Mouse (Mus musculus) regulatory T cell (primary cell): ENCODE results near the gene S1pr4.

Experiments
- in situ Hi-C: fragments of 300-600 bp; cut with MboI, MseI; formaldehyde crosslinking; loops from one replicate; pipeline ENCODE4 v1.15.1; 2025; ENCODE audit warnings: high pct_unique_total_duplicates

Gene S1pr4

GRCm38 (mm10) chr10:81500032-81500431, at the start of gene S1pr4:
S1pr4 (minus strand) TSS chr10:81500132.
- in situ Hi-C loops, result no loop called here

- in situ Hi-C loops, result no loop called here
Observed at GRCm38 (mm10) chr10:81548944-81549343, 49.0 kb upstream of the S1pr4 start.

DNA sequence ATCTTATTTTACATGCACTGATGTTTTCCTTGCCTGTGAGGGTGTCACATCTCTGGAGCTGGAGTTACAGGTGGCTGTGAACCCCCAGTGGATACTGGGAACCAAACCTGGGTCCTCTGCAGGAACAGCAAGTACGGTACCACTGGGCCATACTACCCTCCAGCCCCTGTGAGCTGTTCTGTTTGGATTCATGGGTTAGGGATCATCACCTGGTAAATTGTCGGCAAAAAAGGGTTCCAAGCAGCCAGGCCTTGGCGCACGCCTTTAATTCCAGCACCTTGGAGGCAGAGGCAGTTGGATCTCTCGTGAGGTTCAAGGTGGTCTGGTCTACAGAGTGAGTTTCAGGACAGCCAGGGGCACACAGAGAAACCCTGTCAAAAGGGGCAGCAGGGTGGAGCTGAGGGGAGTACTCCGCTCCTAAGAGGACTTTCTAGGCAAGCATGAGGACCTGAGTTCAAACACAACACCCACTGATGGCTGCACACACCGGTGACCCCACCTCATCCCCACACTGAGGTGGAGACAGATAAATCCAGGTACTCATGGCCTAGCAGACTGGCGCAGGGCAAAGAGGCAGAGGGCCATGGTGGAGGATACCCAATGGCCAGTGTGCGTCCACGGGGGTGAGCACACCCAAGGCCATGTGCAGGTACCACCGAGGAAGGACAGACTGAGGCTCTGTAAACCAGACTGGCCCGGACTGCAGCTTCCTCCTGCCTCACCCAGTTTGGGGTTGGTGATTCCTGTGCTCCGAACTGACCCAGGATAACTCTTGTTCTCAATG, 47.0 kb upstream of the S1pr4 start:
- in situ Hi-C loops, result no loop called here

DNA sequence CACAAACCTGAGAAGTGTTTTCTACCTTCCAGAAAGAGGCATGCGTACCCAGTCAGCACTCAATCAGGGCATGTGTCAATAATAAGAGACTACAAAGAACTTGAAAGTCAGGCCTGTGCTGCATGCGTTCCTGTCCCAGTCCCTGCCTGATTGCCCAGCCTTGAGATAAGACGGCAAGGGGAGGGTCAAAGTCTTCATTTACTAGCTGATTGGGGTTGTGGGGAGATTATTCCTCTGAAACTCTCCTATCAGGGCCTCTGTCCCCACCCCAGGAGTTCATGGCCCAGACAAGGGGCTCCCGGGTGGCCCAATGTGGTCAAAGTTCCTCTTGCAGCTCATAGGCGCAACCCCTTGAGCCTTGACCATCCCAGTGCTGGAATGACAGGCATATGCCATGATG, 46.4 kb upstream of the S1pr4 start:
- in situ Hi-C loops, result no loop called here

- in situ Hi-C loops, result no loop called here
Observed at GRCm38 (mm10) chr10:81545161-81545747, 45.3 kb upstream of the S1pr4 start, which contains the start of gene Gna11. Gna11 (minus strand) TSS chr10:81545190.

- in situ Hi-C loops, result no loop called here
Observed at GRCm38 (mm10) chr10:81544296-81545160, 44.6 kb upstream of the S1pr4 start.

DNA sequence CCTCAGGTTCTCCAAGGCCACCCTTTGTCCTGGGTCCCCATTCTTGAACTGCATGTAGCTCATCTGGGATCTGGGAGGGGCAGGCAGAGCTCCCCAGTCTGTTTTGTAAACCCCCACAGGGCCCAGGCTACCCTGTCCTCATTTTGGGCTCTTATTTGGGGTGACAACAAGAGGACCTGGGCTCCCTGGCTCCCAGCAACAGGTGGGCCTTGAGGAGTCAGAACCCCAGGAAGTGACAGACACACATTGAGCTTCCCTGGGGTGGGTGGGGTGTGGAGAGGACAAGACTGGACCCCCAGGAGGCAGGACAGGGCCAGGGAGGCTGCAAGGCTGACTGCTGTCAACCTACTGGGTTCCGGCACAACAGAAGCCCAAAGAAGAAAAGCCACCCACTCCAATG, 43.7 kb upstream of the S1pr4 start:
- in situ Hi-C loops, result no loop called here

DNA sequence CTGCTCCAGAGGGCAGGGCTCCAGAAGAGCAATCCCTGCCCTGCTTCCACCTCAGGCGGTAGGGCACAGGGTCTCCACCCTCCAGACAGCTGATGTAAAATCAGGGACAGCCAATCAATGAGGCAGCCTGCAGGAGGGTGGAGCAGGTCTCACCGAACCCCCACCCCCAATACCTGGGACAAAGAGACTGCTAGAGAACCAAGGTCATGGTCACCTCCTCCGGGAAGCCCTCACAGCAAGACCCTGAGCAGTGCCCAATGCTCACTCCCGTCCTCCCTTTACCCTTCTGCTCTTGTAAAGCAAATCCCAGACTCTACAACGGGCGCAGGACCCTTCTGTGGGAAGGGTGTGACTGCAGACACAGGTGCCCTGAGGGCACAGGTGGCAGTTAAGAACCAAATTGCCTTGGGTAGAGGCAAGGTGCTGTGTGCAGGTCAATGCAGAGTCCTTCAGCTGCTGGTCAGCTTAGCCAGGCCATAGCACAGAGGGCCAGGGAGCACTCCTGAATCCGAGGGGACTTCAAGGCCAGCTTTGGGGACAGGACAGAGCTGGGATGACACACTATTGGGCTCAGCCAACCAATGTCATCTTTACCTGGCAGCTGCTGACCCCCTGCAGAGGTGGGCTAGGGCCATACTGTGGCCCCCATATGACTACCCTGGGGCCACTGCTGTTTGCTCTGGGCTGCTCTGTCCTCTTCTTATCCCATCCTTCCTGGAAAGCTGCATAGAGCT, 43.0 kb upstream of the S1pr4 start:
- in situ Hi-C loops, result no loop called here

DNA sequence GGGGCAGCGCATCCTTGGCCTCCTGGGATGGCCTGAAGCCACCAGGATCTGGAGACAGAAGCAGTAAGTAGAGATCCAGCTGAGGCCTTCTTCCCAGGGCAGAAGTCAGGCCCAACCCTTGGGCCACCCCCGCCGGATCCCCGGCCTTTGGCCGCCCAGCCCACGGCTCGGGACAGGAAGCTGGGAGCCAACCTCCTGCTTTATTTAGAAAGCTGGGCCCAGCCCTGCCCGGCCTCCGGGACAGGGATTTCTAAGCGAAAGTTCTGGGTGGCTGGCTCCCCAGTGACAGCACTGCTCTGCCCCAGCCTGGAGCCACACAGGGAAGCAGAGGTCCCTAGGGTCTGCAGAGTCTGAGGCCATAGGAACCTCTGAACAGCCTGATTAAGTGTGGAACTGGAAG, 41.9 kb upstream of the S1pr4 start:
- in situ Hi-C loops, result no loop called here

DNA sequence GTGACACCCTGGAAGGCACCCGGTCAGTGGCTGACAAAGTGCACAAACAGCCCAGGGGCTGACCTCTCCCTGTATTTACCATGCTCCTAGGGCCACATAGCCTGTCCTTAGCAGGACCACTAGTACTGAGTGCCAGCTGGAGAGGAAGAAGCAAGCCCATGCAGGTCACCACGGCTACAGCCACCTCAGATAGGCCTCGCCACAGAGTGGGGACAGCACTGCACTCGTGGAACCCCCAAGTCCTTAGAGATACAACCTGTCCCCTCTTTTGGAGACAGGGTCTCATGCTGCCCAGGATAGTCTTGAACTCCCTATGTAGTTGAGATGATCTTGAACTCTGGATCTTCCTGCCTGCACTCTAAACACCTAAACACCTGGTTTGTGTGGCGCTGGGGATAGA, 41.4 kb upstream of the S1pr4 start:
- in situ Hi-C loops, result no loop called here

DNA sequence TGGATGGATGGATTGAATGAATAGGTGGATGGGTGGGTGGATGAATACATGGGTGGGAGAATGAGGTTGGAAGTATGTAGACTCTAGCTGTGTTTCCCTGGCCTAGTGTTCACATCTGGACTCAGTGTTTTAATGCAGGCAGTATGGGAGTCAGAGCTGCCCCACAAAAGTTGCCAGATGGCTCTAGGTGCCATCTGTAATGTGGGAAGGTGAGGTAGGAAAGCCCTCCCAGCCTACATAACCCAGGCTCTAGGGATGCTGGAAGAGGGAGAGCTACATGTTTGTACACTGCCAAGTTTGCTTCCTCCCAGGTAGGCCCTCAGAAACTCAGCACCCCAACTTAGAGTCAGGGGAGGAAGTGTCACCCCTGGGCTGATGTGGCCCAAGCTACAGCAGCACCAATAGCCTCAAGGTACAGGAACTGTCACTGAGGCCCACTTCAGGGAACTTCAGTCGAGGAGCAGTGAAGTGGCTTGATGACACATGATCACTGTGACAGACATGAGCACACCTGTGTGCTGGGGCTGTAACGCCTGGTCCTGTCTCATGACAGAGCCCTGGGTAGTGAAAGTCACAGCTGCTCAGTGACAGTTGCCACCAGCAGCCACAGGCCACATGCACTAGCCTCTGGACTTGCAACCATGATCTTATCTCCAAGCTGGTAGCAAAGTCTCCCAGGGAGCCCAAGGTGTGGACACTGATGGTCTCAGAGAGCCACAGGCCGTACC, 38.6 kb upstream of the S1pr4 start:
- in situ Hi-C loops, result no loop called here

GRCm38 (mm10) chr10:81537429-81537828, 37.5 kb upstream of the S1pr4 start:
- in situ Hi-C loops, result no loop called here

GRCm38 (mm10) chr10:81536734-81537133, 36.8 kb upstream of the S1pr4 start:
- in situ Hi-C loops, result no loop called here

DNA sequence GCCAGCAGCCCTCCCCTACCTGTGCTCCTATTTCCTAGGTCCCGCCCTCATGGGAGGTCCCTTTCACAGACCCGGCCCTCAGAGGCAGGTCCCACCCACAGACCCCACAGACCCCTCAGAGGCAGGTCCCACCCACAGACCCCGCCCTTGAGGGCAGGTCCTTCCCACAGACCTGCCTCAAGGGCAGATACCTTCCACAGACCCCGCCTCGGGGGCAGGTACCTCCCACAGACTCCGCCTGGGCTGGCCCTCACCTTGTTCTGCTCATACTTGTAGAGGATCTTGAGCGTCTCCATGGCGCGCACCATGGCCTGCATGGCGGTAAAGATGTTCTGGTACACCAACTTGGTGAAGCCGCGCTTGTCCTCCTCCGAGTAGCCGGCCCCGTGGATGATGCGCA, 34.9 kb upstream of the S1pr4 start:
- in situ Hi-C loops, result loop anchor here (5.0 kb wide), 1 partner anchor 38 kb away; the partner anchor contains the start of gene Ncln

GRCm38 (mm10) chr10:81526779-81527178, 26.8 kb upstream of the S1pr4 start:
- in situ Hi-C loops, result no loop called here

- in situ Hi-C loops, result no loop called here
Observed at GRCm38 (mm10) chr10:81525017-81525694, 25.2 kb upstream of the S1pr4 start.

DNA sequence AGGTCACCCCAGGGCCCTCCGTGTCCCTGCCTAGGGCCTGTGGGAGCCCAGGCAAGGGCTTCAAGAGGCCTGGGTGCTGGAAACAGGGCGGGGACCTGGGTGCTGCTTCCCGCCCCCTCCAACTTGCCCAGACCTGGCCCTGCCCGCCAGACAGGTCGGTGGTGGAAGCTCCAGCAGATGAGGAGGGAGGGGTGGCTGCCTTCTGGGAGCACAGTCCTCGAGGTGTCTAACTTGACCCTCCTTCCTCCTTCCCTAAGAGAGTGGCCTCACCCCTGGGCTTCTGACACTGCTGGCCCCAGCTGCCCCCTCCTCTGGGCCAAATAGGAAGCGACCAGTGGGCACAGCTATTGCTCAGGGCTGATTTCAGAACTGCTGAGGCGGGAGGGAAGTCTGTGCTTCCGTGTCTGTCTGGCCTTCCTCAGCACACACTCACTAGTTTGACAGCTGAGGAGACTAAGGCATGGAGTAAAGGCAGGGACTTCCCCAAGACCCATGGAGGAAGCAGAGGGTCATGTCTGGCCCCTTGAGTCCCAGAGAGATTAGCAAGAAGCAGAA, 24.2 kb upstream of the S1pr4 start, which contains the start of gene Gna15:
Gene Gna15, minus strand, starts transcription at position 175 of the 555 bp plus-strand sequence.
- in situ Hi-C loops, result no loop called here

DNA sequence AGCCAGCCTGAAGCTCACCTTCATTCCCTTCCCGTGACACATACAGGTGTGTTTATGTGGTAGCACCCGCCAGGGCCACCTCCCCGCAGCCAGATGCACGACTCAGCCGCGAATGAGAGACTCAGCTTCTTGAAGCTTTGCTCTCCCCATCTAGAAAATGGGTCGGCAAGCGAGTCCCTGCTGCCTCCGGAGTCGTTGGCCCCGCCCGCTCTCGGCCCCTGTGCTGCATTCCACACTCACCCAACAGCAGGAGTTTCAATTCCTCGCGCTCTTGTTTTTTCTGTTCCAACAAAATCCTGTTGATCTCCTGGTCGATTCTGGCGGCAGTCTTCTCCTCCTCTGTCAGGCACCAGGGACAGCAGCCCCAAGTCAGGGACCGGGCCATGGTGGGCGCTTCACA, 23.6 kb upstream of the S1pr4 start:
- in situ Hi-C loops, result no loop called here

DNA sequence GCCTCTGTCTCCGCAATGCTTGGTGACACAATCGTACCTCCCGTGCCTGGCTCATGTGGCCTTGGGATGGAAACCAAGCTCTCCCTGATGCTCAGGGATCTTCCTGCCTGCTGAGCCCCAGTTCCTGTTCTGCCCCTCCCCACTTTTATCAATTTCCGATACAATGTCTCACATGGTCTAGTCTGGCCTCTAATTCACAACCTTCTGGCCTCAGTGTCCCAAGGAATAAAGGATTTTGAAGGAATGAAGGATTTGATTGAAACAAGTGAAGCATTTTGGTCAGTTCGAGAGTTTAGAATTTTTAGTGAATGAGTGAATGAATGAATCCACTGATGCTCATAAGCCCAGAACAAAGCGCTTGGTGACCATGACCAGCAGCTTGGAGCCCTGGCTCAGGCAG, 23.2 kb upstream of the S1pr4 start:
- in situ Hi-C loops, result no loop called here

- in situ Hi-C loops, result no loop called here
Observed at GRCm38 (mm10) chr10:81519978-81520365, 20.0 kb upstream of the S1pr4 start.
